Mouse (Mus musculus): ENCODE measurements around the gene Gm5129. TPM values are rescaled to one million over a fixed set of nuclear protein-coding genes. Genes with fewer than 3 reads are reported as not detected.

Gm5129 gene
- polyA plus RNA-seq, 2 experiments, result 0.76 TPM; not detected in 1

DNA sequence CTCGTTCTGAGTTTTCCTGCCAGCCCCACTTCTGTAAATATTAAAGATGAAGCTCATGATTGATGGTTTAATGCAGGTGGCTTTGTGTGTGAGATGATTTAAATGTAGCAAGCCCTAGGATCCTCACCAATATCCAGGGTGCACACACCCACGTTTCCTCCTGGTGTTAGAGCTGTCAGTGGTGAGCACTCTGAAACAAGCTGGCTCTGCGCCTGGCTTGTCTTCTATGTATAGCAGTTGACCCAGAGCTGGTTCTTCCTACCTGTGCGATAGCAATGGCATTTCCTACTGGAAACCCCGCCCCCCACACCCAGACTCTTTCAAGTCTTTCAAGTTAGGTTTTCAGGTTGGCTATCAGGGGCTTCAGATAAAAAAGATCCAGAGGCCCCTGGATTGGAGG lies 39.7 kb upstream of the Gm5129 start:
- no peaks in the 10 kb centered on the region for H3K4me1 ChIP-seq (replicated peaks; ENCODE audit: control insufficient read depth in 2 of 2, insufficient read depth in 2 of 2, low read length in 1 of 2)
- no peaks in the 10 kb centered on the region for H3K9me3 ChIP-seq (ENCODE audit: control insufficient read depth, low read length)
- DNase-seq (ENCODE audit: low read depth in 3 of 3, low spot score in 3 of 3), result no peak
- H3K27ac ChIP-seq, result no peak overlapping the region
- H3K9ac ChIP-seq (replicated peaks), result no peak overlapping the region
- no peak overlapping the region for H3K4me3 ChIP-seq (ENCODE audit: insufficient read depth in 1 of 2, low read depth in 2 of 2, low read length in 2 of 2)
- 62% methylated on average over 5 of the region's 5 CpGs for WGBS (ENCODE audit: insufficient replicate concordance)
- no peaks in the 10 kb centered on the region; the same call in 1 of the 2 replicates for H3K36me3 ChIP-seq (replicated peaks; ENCODE audit: control insufficient read depth, insufficient read depth, low read depth)
- no peaks in the 10 kb centered on the region for H3K27me3 ChIP-seq (ENCODE audit: control insufficient read depth, insufficient read depth, low read length)
- no peak for ATAC-seq (ENCODE audit: insufficient read depth)
- TF ChIP-seq EP300 (IDR thresholded peaks at IDR 0.05; ENCODE audit: low read depth) (no peak), CTCF (IDR thresholded peaks at IDR 0.05; ENCODE audit: low read depth) (no peak)
- H3K4me2 ChIP-seq (ENCODE audit: low read depth), result no peak overlapping the region

DNA sequence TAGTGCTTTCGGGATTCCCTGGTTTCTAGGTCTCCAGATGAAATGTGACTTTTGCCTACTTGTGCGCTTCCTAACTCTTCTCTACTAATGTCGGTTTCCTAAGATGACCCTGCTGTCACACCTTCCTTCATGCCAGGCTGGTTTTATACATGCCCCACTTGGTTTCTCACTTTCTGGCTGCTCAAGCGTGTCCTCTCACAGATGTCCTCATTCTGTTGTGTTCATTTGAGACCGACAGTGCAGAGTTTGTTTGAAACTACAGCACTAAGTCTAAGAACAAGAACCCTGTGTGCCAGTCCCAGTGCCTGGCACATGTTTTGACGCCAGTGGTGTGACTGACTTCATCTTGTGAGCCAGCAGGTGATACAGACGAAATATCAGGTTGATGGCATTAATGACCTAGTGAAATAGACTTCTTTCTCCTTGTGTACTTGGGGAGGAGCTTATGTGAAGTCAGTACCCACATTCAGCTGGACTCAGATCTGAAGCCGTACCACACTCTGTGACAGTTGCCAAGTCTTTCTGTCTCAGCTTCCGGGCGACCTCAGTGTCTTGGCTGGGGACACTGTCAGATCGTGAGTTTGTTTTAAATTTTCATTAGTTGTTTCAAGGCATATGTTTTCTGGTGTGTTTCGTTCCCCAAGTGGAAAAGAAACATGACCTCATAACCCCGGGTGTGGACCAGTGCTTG lies 37.9 kb upstream of the Gm5129 start:
- H3K36me3 ChIP-seq (replicated peaks; ENCODE audit: control insufficient read depth, insufficient read depth, low read depth), result peaks cover 3% of the 10 kb centered on the region
- no peak for ATAC-seq (ENCODE audit: insufficient read depth)
- no peaks in the 10 kb centered on the region for H3K27me3 ChIP-seq (ENCODE audit: control insufficient read depth, insufficient read depth, low read length)
- H3K27ac ChIP-seq, result no peak overlapping the region
- no peak overlapping the region for H3K4me2 ChIP-seq (ENCODE audit: low read depth)
- WGBS (ENCODE audit: insufficient replicate concordance), result 81% methylated on average over 13 of the region's 13 CpGs
- no peak for DNase-seq (ENCODE audit: low read depth in 3 of 3, low spot score in 3 of 3)
- H3K4me1 ChIP-seq (replicated peaks; ENCODE audit: control insufficient read depth in 2 of 2, insufficient read depth in 2 of 2, low read length in 1 of 2), result no peaks in the 10 kb centered on the region
- H3K4me3 ChIP-seq (ENCODE audit: insufficient read depth in 1 of 2, low read depth in 2 of 2, low read length in 2 of 2), result no peak overlapping the region
- H3K9me3 ChIP-seq (ENCODE audit: control insufficient read depth, low read length), result no peaks in the 10 kb centered on the region
- no peak overlapping the region for H3K9ac ChIP-seq (replicated peaks)
- TF ChIP-seq CTCF (IDR thresholded peaks at IDR 0.05; ENCODE audit: low read depth) (no peak), EP300 (IDR thresholded peaks at IDR 0.05; ENCODE audit: low read depth) (no peak)

DNA sequence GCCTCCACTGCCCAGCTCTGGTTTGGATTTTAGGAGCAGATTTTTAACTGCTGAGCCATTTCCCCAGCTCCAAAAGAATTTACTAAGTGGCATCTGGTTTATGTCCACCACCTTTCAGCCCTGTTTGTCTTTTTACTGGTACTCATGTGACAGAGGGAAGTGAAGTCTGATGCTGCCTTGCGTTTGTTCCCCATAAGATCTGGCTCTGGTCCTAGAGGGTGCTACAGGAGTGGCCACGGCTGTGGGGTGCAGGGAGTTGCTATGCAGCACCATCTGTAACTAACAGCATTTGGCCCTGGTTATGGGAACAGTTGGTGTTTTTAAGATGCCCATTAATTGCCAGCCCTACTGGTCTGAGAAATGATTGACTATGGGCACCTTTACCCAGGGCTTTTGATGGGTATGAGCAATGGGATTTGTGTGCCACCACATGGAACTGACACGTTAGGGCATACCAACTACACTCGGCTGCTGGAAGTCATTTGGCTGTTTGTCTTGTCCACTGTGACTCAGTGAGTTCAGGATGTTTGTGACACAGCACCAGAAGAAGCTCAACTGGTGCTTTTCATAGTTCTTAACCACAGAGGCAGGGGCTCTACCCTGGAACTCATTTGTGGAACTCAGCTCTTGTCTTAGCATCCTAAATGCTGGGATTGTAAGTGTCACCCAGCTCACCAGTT lies 37.1 kb upstream of the Gm5129 start:
- Histone ChIP-seq H3K27me3 (ENCODE audit: control insufficient read depth, insufficient read depth, low read length) (no peaks in the 10 kb centered on the region), H3K4me1 (replicated peaks; ENCODE audit: control insufficient read depth in 2 of 2, insufficient read depth in 2 of 2, low read length in 1 of 2) (no peaks in the 10 kb centered on the region), H3K4me3 (ENCODE audit: insufficient read depth in 1 of 2, low read depth in 2 of 2, low read length in 2 of 2) (no peak overlapping the region), H3K9ac (replicated peaks) (no peak overlapping the region), H3K4me2 (ENCODE audit: low read depth) (no peak overlapping the region), H3K9me3 (ENCODE audit: control insufficient read depth, low read length) (no peaks in the 10 kb centered on the region), H3K27ac (no peak overlapping the region), H3K36me3 (replicated peaks; ENCODE audit: control insufficient read depth, insufficient read depth, low read depth) (peaks cover 3% of the 10 kb centered on the region)
- WGBS (ENCODE audit: insufficient replicate concordance), result 78% methylated on average over 4 of the region's 4 CpGs
- ATAC-seq (ENCODE audit: insufficient read depth), result no peak
- TF ChIP-seq CTCF (IDR thresholded peaks at IDR 0.05; ENCODE audit: low read depth) (no peak), EP300 (IDR thresholded peaks at IDR 0.05; ENCODE audit: low read depth) (no peak)
- DNase-seq (ENCODE audit: low read depth in 3 of 3, low spot score in 3 of 3), result no peak

DNA sequence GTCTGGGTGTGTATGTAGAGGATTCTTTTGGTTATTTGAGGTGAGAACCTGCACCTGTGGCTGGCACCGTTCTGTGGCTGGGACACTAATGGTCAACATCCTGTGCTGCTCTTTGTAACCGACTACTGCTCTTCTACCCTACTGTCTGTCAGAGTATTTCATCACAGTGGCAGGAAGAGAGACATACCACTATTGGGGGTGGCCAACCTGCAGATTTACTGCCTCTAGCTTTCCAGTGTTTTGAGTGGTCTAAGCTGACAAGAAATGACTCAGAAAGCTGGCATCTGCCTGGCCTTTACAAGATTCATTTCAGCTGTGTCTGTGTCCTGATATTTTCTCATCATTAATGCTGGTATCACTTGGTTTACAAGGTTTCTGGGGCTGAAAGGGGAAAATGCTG lies 36.3 kb upstream of the Gm5129 start:
- no peak overlapping the region for H3K9ac ChIP-seq (replicated peaks)
- H3K4me1 ChIP-seq (replicated peaks; ENCODE audit: control insufficient read depth in 2 of 2, insufficient read depth in 2 of 2, low read length in 1 of 2), result no peaks in the 10 kb centered on the region
- TF ChIP-seq EP300 (IDR thresholded peaks at IDR 0.05; ENCODE audit: low read depth) (no peak), CTCF (IDR thresholded peaks at IDR 0.05; ENCODE audit: low read depth) (no peak)
- no peaks in the 10 kb centered on the region for H3K27me3 ChIP-seq (ENCODE audit: control insufficient read depth, insufficient read depth, low read length)
- ATAC-seq (ENCODE audit: insufficient read depth) (no peak), DNase-seq (ENCODE audit: low read depth in 3 of 3, low spot score in 3 of 3) (no peak)
- H3K4me2 ChIP-seq (ENCODE audit: low read depth), result no peak overlapping the region
- no peaks in the 10 kb centered on the region for H3K9me3 ChIP-seq (ENCODE audit: control insufficient read depth, low read length)
- peaks cover 10% of the 10 kb centered on the region for H3K36me3 ChIP-seq (replicated peaks; ENCODE audit: control insufficient read depth, insufficient read depth, low read depth)
- H3K4me3 ChIP-seq (ENCODE audit: insufficient read depth in 1 of 2, low read depth in 2 of 2, low read length in 2 of 2), result no peak overlapping the region
- WGBS (ENCODE audit: insufficient replicate concordance), result 40% methylated on average over 2 of the region's 2 CpGs
- H3K27ac ChIP-seq, result no peak overlapping the region

DNA sequence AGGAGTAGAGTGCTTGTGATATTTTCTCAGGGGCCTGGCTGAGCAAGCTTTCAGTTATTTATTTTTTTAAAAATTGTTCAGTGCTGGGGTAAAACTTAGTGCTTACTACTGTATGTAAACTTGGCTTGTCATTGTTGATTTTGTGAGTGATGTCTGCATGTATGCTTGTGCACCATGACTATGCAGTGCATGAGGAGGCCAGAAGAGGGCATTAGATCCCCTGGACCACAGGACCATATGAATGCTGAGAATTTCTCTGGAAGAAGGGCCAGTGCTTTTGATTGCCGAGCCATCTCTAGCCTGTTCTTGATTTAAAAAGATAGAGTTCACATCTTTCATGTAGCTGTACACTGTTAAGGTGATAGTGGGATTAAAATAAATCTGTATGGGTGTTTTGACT lies 35.2 kb upstream of the Gm5129 start:
- Histone ChIP-seq H3K36me3 (replicated peaks; ENCODE audit: control insufficient read depth, insufficient read depth, low read depth) (peaks cover 10% of the 10 kb centered on the region), H3K4me1 (replicated peaks; ENCODE audit: control insufficient read depth in 2 of 2, insufficient read depth in 2 of 2, low read length in 1 of 2) (no peaks in the 10 kb centered on the region), H3K4me3 (ENCODE audit: insufficient read depth in 1 of 2, low read depth in 2 of 2, low read length in 2 of 2) (no peak overlapping the region), H3K4me2 (ENCODE audit: low read depth) (no peak overlapping the region), H3K9me3 (ENCODE audit: control insufficient read depth, low read length) (no peaks in the 10 kb centered on the region), H3K9ac (replicated peaks) (no peak overlapping the region), H3K27me3 (ENCODE audit: control insufficient read depth, insufficient read depth, low read length) (no peaks in the 10 kb centered on the region), H3K27ac (no peak overlapping the region)
- DNase-seq (ENCODE audit: low read depth in 3 of 3, low spot score in 3 of 3), result no peak
- 69% methylated on average over 1 of the region's 1 CpGs for WGBS (ENCODE audit: insufficient replicate concordance)
- TF ChIP-seq EP300 (IDR thresholded peaks at IDR 0.05; ENCODE audit: low read depth) (no peak), CTCF (IDR thresholded peaks at IDR 0.05; ENCODE audit: low read depth) (peak; percentile 57)
- no peak for ATAC-seq (ENCODE audit: insufficient read depth)
